Mouse (Mus musculus) erythroblast, embryonic 14.5 days (primary cell): ENCODE measurements around the gene 4931406C07Rik. TPM values are rescaled to one million over a fixed set of nuclear protein-coding genes. Genes with fewer than 3 reads are reported as not detected.

Source experiments
- H3K27me3 ChIP-seq: 2 replicates; pipeline ENCODE4 v1.6.1; 2012; ENCODE audit warnings: inconsistent platforms; ENCODE audit not compliant: control insufficient read depth
- H3K36me3 ChIP-seq: 2 replicates; pipeline ENCODE4 v1.6.1; 2012; ENCODE audit warnings: mild to moderate bottlenecking, inconsistent platforms; ENCODE audit not compliant: control insufficient read depth
- H3K4me1 ChIP-seq: 2 replicates; pipeline ENCODE4 v1.6.1; 2012; ENCODE audit warnings: inconsistent platforms; ENCODE audit not compliant: control insufficient read depth
- H3K4me3 ChIP-seq: replicated peaks from 2 replicates; pipeline ENCODE3; 2012; ENCODE audit warnings: moderate library complexity, mild to moderate bottlenecking, inconsistent platforms
- H3K9me3 ChIP-seq: 2 replicates; pipeline ENCODE4 v1.6.1; 2012; ENCODE audit warnings: low read length, inconsistent platforms, mixed read lengths; ENCODE audit not compliant: control insufficient read depth
- GATA1 ChIP-seq: IDR thresholded peaks from 2 replicates; pipeline ENCODE4 v1.6.1; 2012; ENCODE audit warnings: low read length, inconsistent platforms, mixed read lengths
- TAL1 ChIP-seq: IDR thresholded peaks from 3 replicates; pipeline ENCODE4 v1.6.1; 2012; ENCODE audit warnings: low read length, inconsistent platforms, mixed read lengths
- polyA plus RNA-seq: library from polyadenylated mRNA; stranded (reverse); fragments of >175 nt; gene quantifications from 2 replicates; pipeline ENCODE4 v1.2.3, GENCODE M21; 2012

The 4931406C07Rik gene
- polyA plus RNA-seq, 1 experiment: 0.04 TPM

DNA sequence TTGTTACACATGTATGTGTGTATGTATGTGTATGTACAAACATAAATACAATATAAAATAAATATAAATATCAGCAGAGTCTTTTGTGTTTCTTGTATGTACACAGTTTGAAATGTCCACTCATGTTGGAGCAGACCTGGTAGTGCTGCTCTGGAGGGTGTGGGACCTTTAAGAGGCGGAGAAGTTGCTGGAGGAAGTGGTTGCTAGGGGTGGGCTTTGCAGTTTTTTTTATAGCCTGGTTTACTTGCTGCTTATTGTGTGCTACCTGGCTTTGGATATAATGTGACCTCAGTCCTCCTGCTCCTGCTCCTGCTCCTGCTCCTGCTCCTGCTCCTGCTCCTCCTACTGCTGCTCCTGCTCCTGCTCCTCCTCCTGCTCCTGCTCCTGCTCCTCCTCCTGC lies 72.6 kb downstream of the 4931406C07Rik start:
- H3K27me3 ChIP-seq: peaks cover 12% of the 10 kb centered on the region
- H3K4me1 ChIP-seq: no peaks in the 10 kb centered on the region
- peaks cover 6% of the 10 kb centered on the region; the same call in 1 of the 2 replicates for H3K9me3 ChIP-seq
- H3K4me3 ChIP-seq: no peak overlapping the region
- no peak for TF ChIP-seq GATA1
- no peak for TF ChIP-seq TAL1
- no peaks in the 10 kb centered on the region for H3K36me3 ChIP-seq

Other genes starting within 250 kb of the 4931406C07Rik start
- gene Hephl1, start 194.3 kb downstream of the 4931406C07Rik start, polyA plus RNA-seq: not detected in 2 replicates
- gene Vstm5, start 67.4 kb downstream of the 4931406C07Rik start, polyA plus RNA-seq: not detected in 2 replicates
- 0.39 TPM in 2 replicates for gene Med17, start 26.5 kb downstream of the 4931406C07Rik start, polyA plus RNA-seq
- 0.96 and 2.3 TPM in 2 replicates for gene Taf1d, start 234 bp downstream of the 4931406C07Rik start, polyA plus RNA-seq
- 0.53 and 0.89 TPM in 2 replicates for gene Cep295, start 51.3 kb upstream of the 4931406C07Rik start, polyA plus RNA-seq
- 0.32 and 0.99 TPM in 2 replicates for gene Smco4, start 187.0 kb upstream of the 4931406C07Rik start, polyA plus RNA-seq